Mouse (Mus musculus) forelimb bud, embryonic 11.5 days (tissue): ENCODE data around the gene Tecpr2.

Source experiments
- DNase-seq: peaks from one replicate; pipeline ENCODE4 v3.0.0-alpha.2; 2012; ENCODE audit warnings: low read depth, low spot score

Gene Tecpr2

DNA sequence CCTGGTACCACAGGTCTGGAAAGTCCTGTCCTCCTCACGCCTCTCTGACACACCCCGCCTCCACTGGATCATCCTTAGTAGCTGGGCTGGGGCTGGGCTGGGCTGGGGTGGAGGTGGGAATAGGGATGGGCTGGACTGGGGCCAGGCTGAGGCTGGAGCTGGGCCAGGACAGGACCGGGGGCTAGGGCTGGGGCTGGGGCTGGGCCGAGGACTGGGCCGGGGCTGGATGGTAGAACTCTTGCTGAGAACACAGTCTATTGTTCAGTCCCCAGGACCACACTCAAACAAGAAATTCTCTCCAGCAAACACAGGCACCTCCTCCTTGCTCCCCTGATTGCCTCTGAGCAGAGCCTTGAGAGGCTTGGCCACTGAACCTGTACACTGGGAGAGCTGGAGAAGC is 117.3 kb downstream of the Tecpr2 start:
- no peak for DNase-seq

DNA sequence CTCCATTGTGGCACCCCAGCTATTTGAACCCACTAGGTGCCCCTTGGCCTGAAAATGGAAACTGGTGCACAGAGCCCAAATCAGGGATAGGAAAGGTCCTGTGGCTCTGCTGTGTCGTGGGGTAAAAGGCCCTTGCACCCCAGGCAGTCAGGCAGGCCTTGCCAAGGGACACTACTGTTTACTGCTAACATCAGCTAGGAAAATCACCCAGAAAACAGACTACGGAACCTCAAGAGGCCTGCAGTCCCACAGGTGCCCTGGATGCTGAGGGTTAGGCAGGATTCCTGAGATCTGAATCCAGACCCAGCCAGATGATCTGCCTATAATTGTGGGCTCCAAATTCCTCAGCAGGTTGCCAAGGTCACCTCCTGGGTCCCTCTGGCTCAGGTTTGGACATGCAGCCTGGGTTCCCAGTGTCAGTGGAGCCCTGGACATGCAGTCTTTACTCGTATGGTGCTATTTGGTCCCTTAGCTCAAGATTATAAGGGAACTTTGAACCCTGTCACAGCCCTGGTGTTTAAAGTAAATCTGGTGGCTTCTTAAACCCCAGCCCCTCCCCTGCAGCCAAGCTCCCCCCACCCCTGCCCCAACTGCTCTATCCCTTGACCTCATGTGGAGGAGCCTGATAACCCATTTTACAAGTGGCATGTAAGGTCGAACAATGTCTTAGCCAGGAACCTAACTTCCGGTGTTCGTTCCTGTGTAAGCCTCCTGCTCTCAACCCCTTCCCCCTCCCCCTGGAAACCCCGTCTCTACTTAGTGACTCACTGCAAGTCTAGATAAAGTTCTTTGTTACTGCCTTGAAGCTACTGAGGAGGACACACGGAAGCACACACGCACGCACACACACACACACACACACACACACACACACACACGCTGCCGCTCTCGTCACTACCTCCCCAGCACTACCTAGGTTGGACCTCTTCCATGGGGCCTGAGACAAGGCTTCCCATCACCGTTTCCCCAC is 118.4 kb downstream of the Tecpr2 start:
- DNase-seq: no peak

DNA sequence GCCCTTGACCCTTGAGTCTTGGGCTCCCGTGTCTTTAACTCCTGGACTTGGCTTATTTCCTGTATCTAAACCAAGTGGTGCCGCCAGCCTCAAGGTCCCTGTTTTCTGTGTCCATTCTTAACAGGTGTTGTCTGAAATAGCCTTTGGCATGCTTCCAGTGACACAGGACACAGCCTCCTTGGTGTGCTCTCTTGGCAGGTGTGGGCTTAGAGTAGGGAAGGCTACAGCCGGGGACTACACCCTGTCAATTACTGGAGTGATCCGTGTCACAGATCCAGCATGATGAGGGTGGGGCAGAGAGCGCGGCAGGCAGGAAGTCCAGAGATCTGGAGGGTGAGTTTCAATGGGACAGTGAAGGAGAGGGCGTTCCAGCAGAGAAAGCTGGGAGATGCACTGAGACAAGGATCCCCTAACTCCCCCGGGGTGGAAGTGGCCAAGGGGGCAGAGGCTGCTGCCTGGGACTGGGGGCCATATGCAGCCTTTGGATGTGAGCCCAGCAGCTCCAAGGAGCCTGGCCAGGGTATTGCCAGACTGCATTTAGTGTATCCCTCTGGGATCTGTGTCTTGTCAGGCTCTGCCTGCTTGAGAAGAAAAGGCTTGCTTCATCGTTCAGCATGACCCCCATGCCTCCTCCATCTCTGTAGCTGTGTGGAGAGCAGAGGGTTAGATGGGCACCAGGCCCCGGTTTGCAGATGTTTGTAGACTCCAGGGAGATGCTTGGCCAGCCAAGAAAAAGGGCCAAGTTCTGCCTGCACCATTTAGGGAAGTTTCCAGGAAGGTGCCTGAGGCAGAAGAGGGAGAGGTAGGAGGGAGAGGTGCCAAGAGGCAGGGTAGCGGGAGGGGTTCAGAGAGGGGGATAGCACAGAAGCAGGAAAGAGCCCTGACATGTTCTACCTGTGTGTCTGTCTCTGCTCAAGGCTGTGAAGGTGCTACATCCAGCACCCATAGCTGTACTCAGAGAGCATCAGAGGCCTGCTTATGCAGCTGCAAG is 119.7 kb downstream of the Tecpr2 start:
- no peak for DNase-seq

DNA sequence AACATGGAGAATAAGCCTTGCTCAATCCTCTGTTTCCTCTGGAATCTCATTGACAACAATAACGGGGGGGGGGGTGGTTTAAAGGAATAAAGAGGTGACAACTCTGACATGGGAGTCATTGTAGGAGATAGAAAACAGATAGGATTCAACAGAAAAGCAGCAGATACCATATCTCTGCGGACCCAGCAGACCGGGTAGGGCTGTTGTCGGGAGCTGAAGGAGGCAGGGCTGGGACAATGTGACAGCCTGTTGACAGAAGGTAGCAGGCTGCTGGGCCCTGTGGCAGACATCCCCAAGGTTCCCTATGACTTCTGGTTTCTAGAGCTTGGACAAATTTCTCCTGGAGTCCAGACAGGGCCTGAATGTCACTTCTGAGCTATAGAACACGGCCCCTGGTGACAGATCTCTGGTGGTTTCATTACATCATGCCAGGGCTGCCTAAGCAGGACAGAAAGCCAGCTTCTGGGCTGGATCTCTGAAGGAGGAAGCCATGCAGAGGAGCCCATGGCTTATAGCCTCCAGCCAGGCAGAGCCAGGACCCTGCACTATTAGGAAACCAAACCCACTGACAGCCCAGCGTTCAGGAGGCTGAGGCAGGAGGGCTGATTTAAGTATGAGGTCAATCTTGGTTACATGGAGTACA is 120.7 kb downstream of the Tecpr2 start:
- no peak for DNase-seq

DNA sequence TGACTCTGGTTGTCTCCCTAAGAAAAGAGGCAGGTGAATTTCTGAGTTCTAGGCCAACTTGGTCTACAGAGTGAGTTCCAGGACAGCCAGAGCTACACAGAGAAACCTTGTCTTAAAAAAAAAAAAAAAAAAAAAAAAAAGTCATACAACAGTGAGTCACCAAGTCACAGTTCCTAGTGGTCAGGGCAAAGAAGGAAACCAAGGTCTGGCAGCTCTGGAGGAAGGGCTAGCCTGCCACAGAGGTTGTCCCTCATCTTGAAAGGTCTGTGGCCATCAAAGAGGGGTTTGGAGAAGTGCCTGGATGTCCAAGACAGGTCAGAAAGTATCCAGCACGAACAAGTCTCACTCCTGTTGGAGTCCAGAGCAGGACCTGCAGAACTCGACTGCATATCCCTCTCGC is 127.7 kb downstream of the Tecpr2 start:
- DNase-seq: no peak

DNA sequence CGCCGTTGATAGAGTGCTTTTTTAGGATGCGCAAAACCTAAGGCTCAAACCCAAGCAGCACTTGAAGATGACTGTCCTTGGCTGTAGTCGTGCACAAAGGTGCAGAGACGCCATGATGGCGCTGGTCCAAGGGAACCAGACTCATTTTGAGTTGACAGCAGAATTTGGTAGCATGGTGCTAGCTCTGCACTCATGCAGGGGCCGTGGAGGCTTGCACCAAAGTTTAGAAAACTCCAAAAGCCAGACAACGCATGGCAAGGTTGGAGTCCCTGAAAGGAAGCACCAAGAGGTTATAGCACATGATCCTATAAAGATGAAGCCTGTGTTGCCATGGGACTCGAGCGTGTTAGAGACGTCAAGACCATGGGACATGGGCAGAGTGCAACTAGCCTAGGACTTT is 129.0 kb downstream of the Tecpr2 start:
- DNase-seq: no peak

DNA sequence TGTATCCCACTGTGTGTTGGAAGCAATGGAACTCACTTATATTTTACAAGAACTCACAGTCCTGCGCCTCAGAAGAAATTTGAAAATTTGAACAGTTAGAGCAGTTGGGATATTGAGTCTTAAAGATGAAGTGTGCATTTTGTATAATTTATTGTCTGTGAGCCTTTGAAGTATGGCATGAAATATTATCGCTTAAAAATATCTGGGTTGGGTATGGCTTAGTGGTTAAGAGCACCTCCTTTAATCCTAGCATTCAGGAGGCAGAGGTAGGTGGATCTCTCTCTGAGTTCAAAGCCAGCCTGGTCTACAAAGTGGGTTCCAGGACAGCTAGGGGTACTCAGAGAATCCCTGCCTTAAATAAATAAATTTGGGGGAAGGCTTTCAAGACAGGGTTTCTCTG is 130.0 kb downstream of the Tecpr2 start:
- no peak for DNase-seq

DNA sequence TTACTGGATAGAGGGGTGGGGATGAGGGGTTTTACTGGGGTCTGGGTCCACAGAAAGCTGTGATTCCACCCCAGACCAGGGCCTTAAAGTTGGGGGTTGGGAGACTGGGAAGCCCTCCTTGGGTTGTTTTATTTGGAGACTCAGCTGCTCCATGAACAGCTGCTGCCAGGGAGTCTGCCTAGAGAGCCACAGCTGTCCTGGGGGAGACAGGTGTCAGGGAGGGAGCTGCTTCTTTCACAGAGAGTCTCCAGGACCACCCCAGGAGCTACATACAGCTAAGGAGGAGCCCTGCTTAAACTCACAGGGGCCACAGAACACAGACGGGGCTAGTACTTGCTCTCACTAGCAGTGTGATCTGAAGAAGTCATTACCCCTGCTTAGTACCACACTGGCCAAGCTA is 132.1 kb downstream of the Tecpr2 start:
- DNase-seq: no peak

DNA sequence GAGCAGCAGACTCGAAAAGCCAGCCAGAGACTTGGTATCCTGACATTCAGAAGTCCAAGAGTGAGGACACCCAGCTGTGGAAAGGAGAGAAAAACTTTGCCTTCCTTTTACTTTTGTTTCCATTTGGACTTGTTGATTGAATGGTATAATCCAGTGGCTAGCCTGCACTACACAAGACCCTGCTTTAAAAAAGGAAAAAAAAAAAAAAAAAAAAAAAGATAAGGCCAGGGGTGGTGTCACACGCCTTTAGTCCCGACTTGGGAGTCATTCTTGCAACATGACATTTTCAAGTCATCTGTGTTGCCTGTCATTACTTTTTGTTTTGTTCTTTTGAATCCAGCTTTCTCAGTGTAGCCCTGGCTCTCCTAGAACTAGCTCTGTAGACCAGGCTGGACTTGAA is 132.5 kb downstream of the Tecpr2 start:
- no peak for DNase-seq
